ENCODE assay signal across 8 mouse cellular contexts in the genomic region with DNA sequence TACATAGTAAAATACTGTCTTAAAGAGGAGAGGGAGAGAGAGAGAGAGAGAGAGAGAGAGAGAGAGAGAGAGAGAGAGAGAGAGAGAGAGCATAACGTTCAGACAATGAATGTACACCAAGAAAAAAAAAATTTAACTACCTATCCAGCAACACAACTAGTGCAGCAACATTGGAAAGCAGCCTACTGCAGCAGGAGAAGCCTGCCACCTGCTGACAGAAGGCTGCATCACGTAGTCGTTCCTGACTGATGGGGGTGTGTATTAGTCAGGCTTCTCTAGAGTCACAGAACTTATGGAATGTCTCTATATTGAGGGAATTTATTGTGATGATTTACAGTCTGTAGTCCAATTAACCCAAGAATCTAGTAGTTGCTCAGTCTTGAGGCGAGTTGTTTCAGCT. TPM values are rescaled to one million over a fixed set of nuclear protein-coding genes. Genes with fewer than 3 reads are reported as not detected.
DNase-seq lines count a peak whose midpoint lies in the region; ATAC-seq lines count a peak whose summit lies in the region.

No protein-coding gene starts in this region.

- peak; percentile 33 for DNase-seq in hindbrain, embryonic 10.5 days (ENCODE audit: low spot score)
- DNase-seq in MEL-GATA-1-ER (ENCODE audit: extremely low read depth, low read depth) = peak; percentile 49
- peak; percentile 38 for DNase-seq in embryo, embryonic 9.5 days (ENCODE audit: extremely low spot score)
- peak; percentile 69 to 82 for DNase-seq in heart, postnatal 14 days
- peak; percentile 70 to 73 for DNase-seq in left cerebral cortex, adult 18-20 months (ENCODE audit: low spot score in 2 of 2)
- peak; percentile 61 to 75 for DNase-seq in lung, postnatal 4 days
- peak; percentile 63 to 65 for DNase-seq in spleen, postnatal 36 days (ENCODE audit: low spot score in 2 of 2)

- H3K4me2 ChIP-seq in hindbrain, embryonic 12.5 days (replicated peaks) = no peak overlapping the region

- H3K27me3 ChIP-seq in hindbrain, embryonic 10.5 days (ENCODE audit: insufficient read depth, poor library complexity, severe bottlenecking) = no peaks in the 10 kb centered on the region
- H3K27me3 ChIP-seq in hindbrain, embryonic 12.5 days = no peaks in the 10 kb centered on the region

- 17% methylated on average over 4 of the region's 4 CpGs for WGBS in hindbrain, embryonic 10.5 days
- WGBS in hindbrain, embryonic 12.5 days = 10% methylated on average over 4 of the region's 4 CpGs

- no peaks in the 10 kb centered on the region for H3K36me3 ChIP-seq in hindbrain, embryonic 10.5 days
- no peaks in the 10 kb centered on the region for H3K36me3 ChIP-seq in hindbrain, embryonic 12.5 days

- H3K9ac ChIP-seq in hindbrain, embryonic 12.5 days = no peak overlapping the region

- H3K27ac ChIP-seq in hindbrain, embryonic 10.5 days = no peak overlapping the region
- no peak overlapping the region for H3K27ac ChIP-seq in hindbrain, embryonic 12.5 days

- no peak for ATAC-seq in hindbrain, embryonic 12.5 days (ENCODE audit: low FRiP score)

- intact Hi-C loops in heart, postnatal 14 days (cut with DNase I) = loop anchor here (1.0 to 5.0 kb wide), 3 partner anchors 37 to 101 kb away; no protein-coding TSS in a partner anchor

- H3K4me1 ChIP-seq in hindbrain, embryonic 10.5 days (replicated peaks) = no peaks in the 10 kb centered on the region
- peaks cover 7% of the 10 kb centered on the region for H3K4me1 ChIP-seq in hindbrain, embryonic 12.5 days

- H3K9me3 ChIP-seq in hindbrain, embryonic 10.5 days = no peaks in the 10 kb centered on the region
- no peaks in the 10 kb centered on the region for H3K9me3 ChIP-seq in hindbrain, embryonic 12.5 days (replicated peaks)

- no peak overlapping the region for H3K4me3 ChIP-seq in hindbrain, embryonic 10.5 days
- no peak overlapping the region for H3K4me3 ChIP-seq in hindbrain, embryonic 12.5 days

RNA-seq across cellular contexts. Expression of a gene that starts 14.8 kb away (rescaled TPM):
- polyA plus RNA-seq in hindbrain, embryonic 10.5 days (2016; fragmentation: Nextera tagmentation; extraction: Ambion mirVana) = 66.4 and 73.5 TPM in 2 replicates
- 102 and 106 TPM in 2 replicates for polyA plus RNA-seq in hindbrain, embryonic 12.5 days (2016; fragmentation: Nextera tagmentation; extraction: Ambion mirVana)
- 10 to 100 TPM; 69.8 to 74.9 TPM for total RNA-seq in heart, postnatal 14 days (2021)
- total RNA-seq in left cerebral cortex, adult 18-20 months (2021) = 10 to 100 TPM; 57.1 to 60.8 TPM

RNA-seq across cellular contexts. Expression of a gene that starts 14.9 kb away (rescaled TPM):
- polyA plus RNA-seq in hindbrain, embryonic 10.5 days (2016; fragmentation: Nextera tagmentation; extraction: Ambion mirVana) = 0.27 and 0.47 TPM in 2 replicates
- polyA plus RNA-seq in hindbrain, embryonic 12.5 days (2016; fragmentation: Nextera tagmentation; extraction: Ambion mirVana) = 0.27 and 0.36 TPM in 2 replicates
- total RNA-seq in heart, postnatal 14 days (2021) = under 1 TPM; 0.10 to 0.12 TPM
- under 1 TPM; 0.16 to 0.42 TPM for total RNA-seq in left cerebral cortex, adult 18-20 months (2021)
